ENCODE assay signal across 14 mouse cellular contexts in the genomic region with DNA sequence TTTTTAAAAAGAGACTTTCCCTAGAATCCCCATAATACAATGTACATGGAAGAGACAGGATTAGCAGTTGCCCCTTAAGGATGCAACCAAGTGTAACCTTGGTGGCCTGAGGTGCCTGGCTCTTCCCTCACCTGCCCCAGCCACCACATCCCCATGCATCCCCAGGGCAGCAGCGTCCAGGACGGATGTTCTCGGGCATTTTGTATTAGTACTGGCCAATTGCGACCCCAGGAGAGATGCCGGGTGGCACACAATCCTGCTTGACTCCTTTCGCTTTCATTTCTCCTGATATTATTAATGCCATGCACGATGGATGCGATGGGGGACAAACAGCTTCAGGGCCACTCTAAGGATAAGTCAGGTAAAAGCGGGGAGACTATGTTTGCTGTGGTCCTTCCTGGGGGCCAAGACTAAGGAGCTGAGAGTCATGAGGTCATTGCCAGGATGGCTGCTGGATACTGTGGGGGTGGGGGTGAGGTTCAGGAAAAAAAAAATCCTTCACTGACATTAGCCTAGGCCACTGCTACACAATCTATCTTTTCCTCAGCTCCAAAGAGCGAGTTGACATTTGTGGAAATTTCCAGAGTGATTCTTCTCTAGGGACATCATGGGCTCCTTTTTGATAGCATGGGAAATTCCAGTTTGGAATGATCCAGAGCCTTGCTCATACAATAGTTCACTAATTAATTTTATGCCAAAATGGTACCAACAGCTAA. TPM values are rescaled to one million over a fixed set of nuclear protein-coding genes. Genes with fewer than 3 reads are reported as not detected.
DNase-seq lines count a peak whose midpoint lies in the region; ATAC-seq and TF ChIP-seq lines count a peak whose summit lies in the region.
"Had no signal": no experiment of that assay in that cellular context is flagged by ENCODE, and none has a peak within 500 bp of the region (broad histone marks: within the 10 kb centered on the region; RNA-seq: fewer than 3 reads in every experiment).

No protein-coding gene starts in this region.

- no peak overlapping the region for H3K27ac ChIP-seq in heart, embryonic 16.5 days (ENCODE audit: low read length)
- H3K27ac ChIP-seq in layer of hippocampus, adult 2 months, result peak overlapping the region; percentile 85
- no peak overlapping the region for H3K27ac ChIP-seq in neural tube, embryonic 13.5 days (replicated peaks)
- H3K27ac ChIP-seq in stomach, postnatal 0 days (replicated peaks), result 0 out of 2 replicates have a peak overlapping the region, but pooled peaks have one; percentile 2
- H3K27ac ChIP-seq: hindbrain, embryonic 12.5 days had no signal

- no peaks in the 10 kb centered on the region for H3K27me3 ChIP-seq in heart, embryonic 16.5 days (ENCODE audit: control insufficient read depth, insufficient read depth, low read length)
- no peaks in the 10 kb centered on the region for H3K27me3 ChIP-seq in neural tube, embryonic 13.5 days
- no peaks in the 10 kb centered on the region for H3K27me3 ChIP-seq in stomach, postnatal 0 days (ENCODE audit: control insufficient read depth, insufficient read depth, low read length)
- H3K27me3 ChIP-seq: hindbrain, embryonic 12.5 days had no signal

- H3K4me3 ChIP-seq in heart, embryonic 16.5 days (ENCODE audit: low read length), result peak overlapping the region; percentile 24; the same call in 1 of the 2 replicates
- H3K4me3 ChIP-seq in layer of hippocampus, adult 2 months, result peak overlapping the region; percentile 31
- no peak overlapping the region for H3K4me3 ChIP-seq in neural tube, embryonic 13.5 days
- no peak overlapping the region for H3K4me3 ChIP-seq in stomach, postnatal 0 days (ENCODE audit: low read depth, low read length)
- H3K4me3 ChIP-seq: hindbrain, embryonic 12.5 days had no signal

- peak overlapping the region; percentile 45 for H3K4me2 ChIP-seq in heart, embryonic 16.5 days (ENCODE audit: low read depth, low read length)
- H3K4me2 ChIP-seq in neural tube, embryonic 13.5 days, result peak overlapping the region; percentile 22; the same call in 1 of the 2 replicates
- H3K4me2 ChIP-seq in stomach, postnatal 0 days (replicated peaks; ENCODE audit: low read depth), result peak overlapping the region; percentile 20; the same call in 1 of the 2 replicates
- H3K4me2 ChIP-seq: hindbrain, embryonic 12.5 days had no signal

- no peak for ATAC-seq in heart, embryonic 16.5 days (replicated peaks; ENCODE audit: extremely low read depth, insufficient read depth, low FRiP score)
- ATAC-seq in neural tube, embryonic 13.5 days (ENCODE audit: low read depth), result no peak
- ATAC-seq in stomach, postnatal 0 days (ENCODE audit: low FRiP score, low TSS enrichment), result no peak

- 88% methylated on average over 10 of the region's 10 CpGs for WGBS in heart, embryonic 16.5 days
- WGBS in neural tube, embryonic 13.5 days, result 92% methylated on average over 10 of the region's 10 CpGs
- 93% methylated on average over 10 of the region's 10 CpGs for WGBS in stomach, postnatal 0 days

- H3K36me3 ChIP-seq in heart, embryonic 16.5 days (ENCODE audit: control insufficient read depth, insufficient read depth), result no peaks in the 10 kb centered on the region
- no peaks in the 10 kb centered on the region for H3K36me3 ChIP-seq in neural tube, embryonic 13.5 days
- no peaks in the 10 kb centered on the region for H3K36me3 ChIP-seq in stomach, postnatal 0 days (ENCODE audit: control insufficient read depth, insufficient read depth, low read length)
- H3K36me3 ChIP-seq: hindbrain, embryonic 12.5 days had no signal

- no peak for DNase-seq in heart, adult 8-10 months (ENCODE audit: low spot score)
- no peak for DNase-seq in layer of hippocampus, adult 2 months (ENCODE audit: low spot score in 2 of 2)
- no peak for DNase-seq in layer of hippocampus, adult 9-10 months (ENCODE audit: low spot score)
- no peak for DNase-seq in neural tube, embryonic 10.5 days (ENCODE audit: extremely low spot score, low spot score)
- DNase-seq in stomach, postnatal 0 days (ENCODE audit: low spot score), result no peak
- DNase-seq in cerebellum, adult 9-11 months, result no peak
- DNase-seq: cerebellum, adult 2 months; right cerebral cortex, postnatal 25 days; thymus, postnatal 4 days had no signal

- H3K9ac ChIP-seq in heart, embryonic 16.5 days (ENCODE audit: low read length), result peak overlapping the region; percentile 13; the same call in 1 of the 2 replicates
- H3K9ac ChIP-seq in neural tube, embryonic 13.5 days, result no peak overlapping the region
- no peak overlapping the region for H3K9ac ChIP-seq in stomach, postnatal 0 days (ENCODE audit: low read length)
- H3K9ac ChIP-seq: hindbrain, embryonic 12.5 days had no signal

- no peak for TF ChIP-seq CTCF in layer of hippocampus, adult 2 months (conservative IDR thresholded peaks at IDR 0.05)
- no peak for TF ChIP-seq CTCF in stomach, postnatal 0 days (IDR thresholded peaks at IDR 0.05; ENCODE audit: low read depth)

- no peaks in the 10 kb centered on the region for H3K9me3 ChIP-seq in heart, embryonic 16.5 days (replicated peaks; ENCODE audit: control insufficient read depth, low read length)
- no peaks in the 10 kb centered on the region for H3K9me3 ChIP-seq in neural tube, embryonic 13.5 days
- H3K9me3 ChIP-seq in stomach, postnatal 0 days (ENCODE audit: control insufficient read depth, low read length), result no peaks in the 10 kb centered on the region
- H3K9me3 ChIP-seq: hindbrain, embryonic 12.5 days had no signal

- H3K4me1 ChIP-seq in heart, embryonic 16.5 days (ENCODE audit: control insufficient read depth, insufficient read depth, low read length), result peaks cover 14% of the 10 kb centered on the region
- peaks cover 15% of the 10 kb centered on the region; the same call in 1 of the 2 replicates for H3K4me1 ChIP-seq in neural tube, embryonic 13.5 days (replicated peaks)
- H3K4me1 ChIP-seq in stomach, postnatal 0 days (replicated peaks; ENCODE audit: control insufficient read depth, insufficient read depth), result no peaks in the 10 kb centered on the region; the same call in 1 of the 2 replicates
- H3K4me1 ChIP-seq: hindbrain, embryonic 12.5 days had no signal

- TF ChIP-seq EP300 in stomach, postnatal 0 days (optimal IDR thresholded peaks at IDR 0.05), result no peak

RNA-seq across cellular contexts. Expression of a gene that starts 1.7 kb away (rescaled TPM):
- polyA plus RNA-seq in heart, embryonic 16.5 days (2015; fragmentation: Nextera tagmentation; extraction: Ambion mirVana), result 0.66 and 0.75 TPM in 2 replicates
- 10 to 100 TPM in 2 of 4 experiments, 1 to 10 TPM in 2; 7.9 to 12.2 (median 9.7) TPM for total RNA-seq in heart, adult 8-10 months (2022)
- total RNA-seq in layer of hippocampus, adult 2 months (2021), result 1 to 10 TPM; 2.5 to 4.9 TPM
- 0.56 and 0.92 TPM in 2 replicates for polyA plus RNA-seq in neural tube, embryonic 13.5 days (2015; fragmentation: Nextera tagmentation; extraction: Ambion mirVana)
- polyA plus RNA-seq in stomach, postnatal 0 days (2015; fragmentation: Nextera tagmentation; extraction: Ambion mirVana), result 0.25 and 0.33 TPM in 2 replicates
- total RNA-seq: MEL; monocyte, adult 5-6 weeks had no signal

Comparison
In these comparisons a context has a peak if more than half of its experiments do, and no peak if none do; other contexts are left out.
1. H3K27ac ChIP-seq: peak in layer of hippocampus, adult 2 months (single experiment) and stomach, postnatal 0 days (single experiment); none in heart, embryonic 16.5 days (single experiment) and neural tube, embryonic 13.5 days (single experiment).
2. H3K4me3 ChIP-seq: peak in heart, embryonic 16.5 days (single experiment) and layer of hippocampus, adult 2 months (single experiment); none in neural tube, embryonic 13.5 days (single experiment) and stomach, postnatal 0 days (single experiment).
3. Peak in every context shown above with its lines, with median percentiles within 50 percentile points of each other: H3K4me2 ChIP-seq.